Mouse (Mus musculus) retina, postnatal 1 day (tissue): ENCODE results near the gene Tcap.

Experiments used
- DNase-seq: peaks from one replicate; pipeline ENCODE4 v3.0.0-alpha.2; 2012

The Tcap gene

GRCm38 (mm10) chr11:98412797-98413301, 29.2 kb downstream of the Tcap start:
- DNase-seq: peak; percentile 61

GRCm38 (mm10) chr11:98413731-98414130, 30.1 kb downstream of the Tcap start:
- peak; percentile 23 for DNase-seq

GRCm38 (mm10) chr11:98414162-98414561, 30.6 kb downstream of the Tcap start:
- DNase-seq: no peak

GRCm38 (mm10) chr11:98417074-98417473, 33.5 kb downstream of the Tcap start:
- no peak for DNase-seq

- no peak for DNase-seq
Measured at GRCm38 (mm10) chr11:98418273-98418672, 34.7 kb downstream of the Tcap start.

GRCm38 (mm10) chr11:98418939-98419547, 35.4 kb downstream of the Tcap start:
- DNase-seq: no peak

- DNase-seq: no peak
Measured at GRCm38 (mm10) chr11:98426592-98426991, 43.0 kb downstream of the Tcap start.

- no peak for DNase-seq
Measured at GRCm38 (mm10) chr11:98428436-98428835, 44.8 kb downstream of the Tcap start.

GRCm38 (mm10) chr11:98431743-98432502, 48.3 kb downstream of the Tcap start:
- no peak for DNase-seq
